Mouse (Mus musculus): Measurements from ENCODE around the gene Hbq1a.

- TF ChIP-seq POLR2A (IDR thresholded peaks at IDR 0.05; ENCODE audit: low read depth, low read length) (no peak), CTCF (IDR thresholded peaks at IDR 0.05; ENCODE audit: extremely low read depth, insufficient read length, insufficient replicate concordance, low read depth, low read length) (no peak)
These were observed 1.6 kb downstream of the Hbq1a start for GRCm38 (mm10) chr11:32301506-32301905.
